Mouse (Mus musculus): Measurements from ENCODE around the gene Fgfr2. TPM values are rescaled to one million over a fixed set of nuclear protein-coding genes. Genes with fewer than 3 reads are reported as not detected.
"Not testable (repeated sequence)": the region's sequence is repeated elsewhere in the genome, so short reads cannot be mapped to it uniquely, and the experiment has no call there.

Gene Fgfr2
- total RNA-seq, 2 experiments from 2014 or later: 47.6 to 49.5 TPM

- TF ChIP-seq CTCF (conservative IDR thresholded peaks at IDR 0.05): no peak
- H3K4me3 ChIP-seq: no peak overlapping the region
- DNase-seq (ENCODE audit: low spot score in 2 of 2): no peak
- H3K27ac ChIP-seq: no peak overlapping the region
Observed at GRCm38 (mm10) chr7:130492026-130492425, 2631.1 kb downstream of the Fgfr2 start.

GRCm38 (mm10) chr7:130479003-130479402 lies 2644.1 kb downstream of the Fgfr2 start:
- not testable (repeated sequence) for DNase-seq (ENCODE audit: low spot score in 2 of 2); H3K4me3 ChIP-seq; H3K27ac ChIP-seq
- TF ChIP-seq CTCF (conservative IDR thresholded peaks at IDR 0.05): peak; percentile 62

GRCm38 (mm10) chr7:130475970-130476369 lies 2647.2 kb downstream of the Fgfr2 start:
- no peak overlapping the region for H3K27ac ChIP-seq
- no peak overlapping the region for H3K4me3 ChIP-seq
- peak; percentile 61 to 74 for DNase-seq (ENCODE audit: low spot score in 2 of 2)
- peak; percentile 98 for TF ChIP-seq CTCF (conservative IDR thresholded peaks at IDR 0.05)

- no peak for TF ChIP-seq CTCF (conservative IDR thresholded peaks at IDR 0.05)
- Histone ChIP-seq H3K4me3 (no peak overlapping the region), H3K27ac (no peak overlapping the region)
- DNase-seq (ENCODE audit: low spot score in 2 of 2): no peak
Observed at GRCm38 (mm10) chr7:130473881-130474280, 2649.3 kb downstream of the Fgfr2 start.

GRCm38 (mm10) chr7:130472683-130473082 lies 2650.5 kb downstream of the Fgfr2 start:
- TF ChIP-seq CTCF (conservative IDR thresholded peaks at IDR 0.05): no peak
- no peak overlapping the region for H3K4me3 ChIP-seq
- H3K27ac ChIP-seq: no peak overlapping the region
- DNase-seq (ENCODE audit: low spot score in 2 of 2): no peak

GRCm38 (mm10) chr7:130471045-130471444 lies 2652.1 kb downstream of the Fgfr2 start:
- no peak for DNase-seq (ENCODE audit: low spot score in 2 of 2)
- TF ChIP-seq CTCF (conservative IDR thresholded peaks at IDR 0.05): no peak
- Histone ChIP-seq H3K27ac (peak overlapping the region; percentile 43), H3K4me3 (no peak overlapping the region)

- TF ChIP-seq CTCF (conservative IDR thresholded peaks at IDR 0.05): no peak
- peak overlapping the region; percentile 64 for H3K27ac ChIP-seq
- no peak for DNase-seq (ENCODE audit: low spot score in 2 of 2)
- H3K4me3 ChIP-seq: no peak overlapping the region
Observed at GRCm38 (mm10) chr7:130455587-130456246, 2667.4 kb downstream of the Fgfr2 start.

- TF ChIP-seq CTCF (conservative IDR thresholded peaks at IDR 0.05): no peak
- Histone ChIP-seq H3K27ac (no peak overlapping the region), H3K4me3 (no peak overlapping the region)
- no peak for DNase-seq (ENCODE audit: low spot score in 2 of 2)
Observed at GRCm38 (mm10) chr7:130454226-130454625, 2668.9 kb downstream of the Fgfr2 start.

- no peak overlapping the region for H3K4me3 ChIP-seq
- TF ChIP-seq CTCF (conservative IDR thresholded peaks at IDR 0.05): no peak
- no peak overlapping the region for H3K27ac ChIP-seq
- DNase-seq (ENCODE audit: low spot score in 2 of 2): no peak
Observed at GRCm38 (mm10) chr7:130435776-130436175, 2687.4 kb downstream of the Fgfr2 start.

- Histone ChIP-seq H3K27ac (no peak overlapping the region), H3K4me3 (no peak overlapping the region)
- no peak for DNase-seq (ENCODE audit: low spot score in 2 of 2)
- no peak for TF ChIP-seq CTCF (conservative IDR thresholded peaks at IDR 0.05)
Observed at GRCm38 (mm10) chr7:130432141-130432540, 2691.0 kb downstream of the Fgfr2 start.

- Histone ChIP-seq H3K27ac (0 out of 2 replicates have a peak overlapping the region, but pooled peaks have one; percentile 20), H3K4me3 (no peak overlapping the region)
- no peak for TF ChIP-seq CTCF (conservative IDR thresholded peaks at IDR 0.05)
- DNase-seq (ENCODE audit: low spot score in 2 of 2): no peak
Observed at GRCm38 (mm10) chr7:130426586-130426985, 2696.6 kb downstream of the Fgfr2 start.

GRCm38 (mm10) chr7:130425991-130426390 lies 2697.2 kb downstream of the Fgfr2 start:
- no peak for DNase-seq (ENCODE audit: low spot score in 2 of 2)
- Histone ChIP-seq H3K27ac (no peak overlapping the region), H3K4me3 (no peak overlapping the region)
- TF ChIP-seq CTCF (conservative IDR thresholded peaks at IDR 0.05): no peak

GRCm38 (mm10) chr7:130419961-130420360 lies 2703.2 kb downstream of the Fgfr2 start:
- H3K4me3 ChIP-seq: no peak overlapping the region
- no peak overlapping the region for H3K27ac ChIP-seq
- DNase-seq (ENCODE audit: low spot score in 2 of 2): no peak
- TF ChIP-seq CTCF (conservative IDR thresholded peaks at IDR 0.05): no peak

- DNase-seq (ENCODE audit: low spot score in 2 of 2): no peak
- peak overlapping the region; percentile 33 for H3K27ac ChIP-seq
- TF ChIP-seq CTCF (conservative IDR thresholded peaks at IDR 0.05): no peak
- H3K4me3 ChIP-seq: no peak overlapping the region
Observed at GRCm38 (mm10) chr7:130407622-130408021, 2715.5 kb downstream of the Fgfr2 start.
